Mouse (Mus musculus) liver, embryonic 15.5 days (tissue): ENCODE measurements around the gene Adamtsl1. TPM values are rescaled to one million over a fixed set of nuclear protein-coding genes. Genes with fewer than 3 reads are reported as not detected.

Experiments used
- ATAC-seq: fragments of 200-750 bp; cut with Nextera tagmentation; 2 replicates; pipeline ENCODE4 v1.8.0; 2017; ENCODE audit warnings: moderate number of reproducible peaks, mild to moderate bottlenecking, moderate library complexity; ENCODE audit not compliant: insufficient read depth
- H3K27ac ChIP-seq: fragments of 300-500 bp; sonication (generic); replicated peaks from 2 replicates; pipeline ENCODE4 v1.5.1; 2015; ENCODE audit warnings: mild to moderate bottlenecking, inconsistent platforms
- H3K27me3 ChIP-seq: fragments of 300-500 bp; sonication (generic); 2 replicates; pipeline ENCODE4 v1.6.1; 2015; ENCODE audit warnings: mild to moderate bottlenecking, inconsistent platforms
- H3K36me3 ChIP-seq: fragments of 300-500 bp; sonication (generic); replicated peaks from 2 replicates; pipeline ENCODE4 v1.6.1; 2015; ENCODE audit warnings: moderate library complexity, mild to moderate bottlenecking, inconsistent platforms
- H3K4me1 ChIP-seq: fragments of 300-500 bp; sonication (generic); replicated peaks from 2 replicates; pipeline ENCODE4 v1.6.1; 2015; ENCODE audit warnings: inconsistent platforms
- H3K4me2 ChIP-seq: fragments of 300-500 bp; sonication (generic); 2 replicates; pipeline ENCODE4 v1.6.1; 2015; ENCODE audit warnings: moderate library complexity, mild to moderate bottlenecking, inconsistent platforms
- H3K4me3 ChIP-seq: fragments of 300-500 bp; sonication (generic); replicated peaks from 2 replicates; pipeline ENCODE4 v1.5.1; 2015; ENCODE audit warnings: mild to moderate bottlenecking, inconsistent platforms
- H3K9ac ChIP-seq: fragments of 300-500 bp; sonication (generic); 2 replicates; pipeline ENCODE4 v1.6.1; 2015; ENCODE audit warnings: moderate library complexity, mild to moderate bottlenecking, inconsistent platforms
- H3K9me3 ChIP-seq: fragments of 300-500 bp; sonication (generic); replicated peaks from 2 replicates; pipeline ENCODE4 v1.6.1; 2016; ENCODE audit warnings: inconsistent platforms
- WGBS: fragments of 180-500 bp; shearing (Covaris S2); methylation state at CpG from one replicate; pipeline ENCODE4 v1.1.7; 2015; ENCODE audit warnings: mixed read lengths; ENCODE audit not compliant: insufficient replicate concordance; 5-methylcytosine and 5-hydroxymethylcytosine counted together
- polyA plus RNA-seq: library from polyadenylated mRNA; unstranded; fragments of >200 nt; fragmentation: Nextera tagmentation; extraction: Ambion mirVana; gene quantifications from 2 replicates; pipeline ENCODE4 v1.2.1, GENCODE M21; 2015

The Adamtsl1 gene
- polyA plus RNA-seq, 1 experiment from 2014 or later = 0.47 TPM

DNA sequence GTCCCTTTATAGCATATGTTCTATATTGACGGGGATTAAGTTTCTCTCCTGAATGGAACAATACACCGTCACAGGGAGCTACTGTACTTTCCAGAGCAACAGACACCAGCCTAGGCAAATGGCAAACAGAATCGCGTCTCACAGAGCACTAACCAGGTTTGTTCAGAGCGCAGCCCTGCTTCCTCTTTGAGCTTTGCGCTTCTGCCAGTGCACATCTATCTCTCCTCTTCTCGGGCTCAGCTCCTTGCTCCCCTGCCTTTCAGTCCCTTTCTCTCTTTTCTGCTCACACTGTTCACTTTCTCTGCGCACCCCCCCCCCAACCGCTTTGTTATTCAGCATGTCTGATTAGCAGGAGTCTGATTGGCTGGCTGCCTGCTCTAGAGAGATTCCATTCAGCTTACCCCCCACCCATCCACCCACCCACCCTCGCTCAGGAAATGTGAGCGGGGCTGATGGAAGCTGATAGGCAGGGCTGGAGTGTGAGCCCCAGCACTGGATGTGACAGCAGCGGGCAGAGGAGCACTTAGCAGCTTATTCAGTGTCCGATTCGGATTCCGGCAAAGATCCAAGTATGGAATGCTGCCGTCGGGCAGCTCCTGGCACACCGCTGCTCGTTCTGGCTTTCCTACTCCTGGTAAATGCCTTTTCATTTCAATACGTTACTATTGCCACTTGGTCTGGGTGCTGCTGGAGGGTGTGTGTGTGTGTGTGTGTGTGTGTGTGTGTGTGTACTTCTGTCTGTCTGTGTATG, 539.7 kb downstream of the Adamtsl1 start:
- Histone ChIP-seq H3K9me3 (no peaks in the 10 kb centered on the region), H3K4me3 (peak overlapping the region; percentile 22), H3K27me3 (no peaks in the 10 kb centered on the region), H3K27ac (no peak overlapping the region), H3K9ac (no peak overlapping the region), H3K4me2 (peak overlapping the region; percentile 56), H3K4me1 (no peaks in the 10 kb centered on the region), H3K36me3 (no peaks in the 10 kb centered on the region)
- 1% methylated on average over 20 of the region's 20 CpGs for WGBS
- no peak for ATAC-seq

DNA sequence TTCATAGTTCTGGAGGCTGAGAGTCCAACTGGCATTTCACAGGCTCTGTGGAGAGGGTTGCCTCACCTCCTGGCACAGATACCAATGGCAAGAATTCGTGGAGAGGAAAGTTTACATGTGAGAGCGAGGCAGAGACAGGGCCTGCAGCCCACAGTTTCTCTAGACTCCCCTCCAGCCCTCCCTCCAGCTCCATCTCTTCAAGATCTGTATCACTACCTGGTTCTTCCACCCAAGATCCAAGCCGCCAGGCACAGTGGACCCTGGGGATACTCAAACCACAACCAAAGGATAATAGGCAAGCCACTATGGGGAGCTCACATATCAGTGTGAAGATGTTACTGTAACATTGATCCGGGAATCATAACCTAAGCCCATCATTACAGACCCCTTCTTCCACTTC, 546.6 kb downstream of the Adamtsl1 start:
- 59% methylated on average over 4 of the region's 4 CpGs for WGBS
- H3K9me3 ChIP-seq = no peaks in the 10 kb centered on the region
- no peak for ATAC-seq

DNA sequence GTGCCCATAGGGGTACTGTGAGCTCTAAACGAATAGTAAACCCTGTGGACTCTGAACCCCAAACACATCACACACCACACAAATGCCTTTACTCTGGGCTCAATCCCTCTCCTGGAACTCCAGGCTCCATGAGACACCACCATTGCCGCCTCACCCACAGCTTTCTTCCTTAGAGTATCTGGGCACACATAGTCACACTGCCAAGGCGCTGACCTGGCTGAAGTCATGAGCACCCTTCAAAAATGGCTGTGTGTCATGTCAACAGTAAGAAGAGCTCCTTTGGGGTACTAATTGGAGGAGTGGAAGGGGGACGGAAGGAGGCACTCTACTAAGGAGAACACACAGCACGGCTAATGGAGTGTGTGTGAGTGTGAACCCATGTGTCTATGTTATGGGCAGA, 554.4 kb downstream of the Adamtsl1 start:
- no peaks in the 10 kb centered on the region for H3K36me3 ChIP-seq
- H3K4me2 ChIP-seq = no peak overlapping the region
- no peak overlapping the region for H3K4me3 ChIP-seq
- no peaks in the 10 kb centered on the region for H3K27me3 ChIP-seq
- H3K4me1 ChIP-seq = no peaks in the 10 kb centered on the region
- H3K9me3 ChIP-seq = no peaks in the 10 kb centered on the region
- ATAC-seq = no peak
- H3K9ac ChIP-seq = no peak overlapping the region
- 61% methylated on average over 5 of the region's 5 CpGs for WGBS
- H3K27ac ChIP-seq = no peak overlapping the region

More for the DNA sequence above, 546.6 kb downstream of the Adamtsl1 start:
- no peak overlapping the region for H3K4me2 ChIP-seq
- H3K27ac ChIP-seq = no peak overlapping the region
- H3K4me3 ChIP-seq = no peak overlapping the region
- no peaks in the 10 kb centered on the region for H3K27me3 ChIP-seq
- no peaks in the 10 kb centered on the region for H3K4me1 ChIP-seq
- no peaks in the 10 kb centered on the region for H3K36me3 ChIP-seq
- no peak overlapping the region for H3K9ac ChIP-seq

DNA sequence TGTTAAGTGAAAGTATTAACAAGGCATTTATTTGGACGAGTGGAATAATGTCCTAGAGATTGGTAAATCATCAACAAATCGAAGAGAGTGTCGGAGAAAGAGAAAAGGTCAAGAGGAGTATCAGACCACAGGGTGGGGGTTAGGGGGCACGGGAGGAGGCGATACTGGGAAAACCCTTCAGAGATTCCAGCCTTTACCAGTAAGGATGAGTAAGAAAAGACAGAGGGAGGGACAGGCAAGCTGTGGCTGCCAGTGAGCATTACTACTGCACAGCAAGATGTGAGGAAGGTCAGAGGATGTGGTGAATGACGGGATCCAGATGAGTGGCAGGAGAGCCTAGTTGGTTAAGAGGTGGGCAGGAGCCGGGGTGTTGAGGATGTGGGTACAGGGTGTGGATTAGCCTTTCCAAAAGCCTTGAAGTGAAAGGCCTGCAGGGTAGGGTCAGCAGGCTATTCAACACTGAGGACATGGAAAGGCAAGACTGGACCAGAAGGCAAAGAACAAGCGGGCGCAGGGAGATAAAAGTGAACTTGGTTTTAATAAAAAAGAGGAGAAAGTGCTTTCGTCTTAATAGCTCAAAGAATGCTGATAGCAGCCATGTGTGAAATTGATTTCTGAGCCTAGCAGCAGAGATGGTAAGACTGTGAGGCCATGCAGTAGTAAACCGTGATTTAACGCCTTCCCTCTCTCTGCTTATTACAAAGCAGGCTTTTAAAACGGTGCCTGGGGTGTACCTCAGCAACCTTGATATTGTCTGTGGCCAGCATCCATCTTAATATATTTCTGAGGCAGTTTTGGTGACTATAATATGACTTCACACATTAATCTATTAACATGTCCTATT, 555.1 kb downstream of the Adamtsl1 start:
- no peaks in the 10 kb centered on the region for H3K9me3 ChIP-seq
- H3K27ac ChIP-seq = no peak overlapping the region
- no peak for ATAC-seq
- H3K9ac ChIP-seq = no peak overlapping the region
- WGBS = 60% methylated on average over 13 of the region's 13 CpGs
- H3K4me1 ChIP-seq = no peaks in the 10 kb centered on the region
- no peak overlapping the region for H3K4me3 ChIP-seq
- no peaks in the 10 kb centered on the region for H3K36me3 ChIP-seq
- no peaks in the 10 kb centered on the region for H3K27me3 ChIP-seq
- H3K4me2 ChIP-seq = no peak overlapping the region

DNA sequence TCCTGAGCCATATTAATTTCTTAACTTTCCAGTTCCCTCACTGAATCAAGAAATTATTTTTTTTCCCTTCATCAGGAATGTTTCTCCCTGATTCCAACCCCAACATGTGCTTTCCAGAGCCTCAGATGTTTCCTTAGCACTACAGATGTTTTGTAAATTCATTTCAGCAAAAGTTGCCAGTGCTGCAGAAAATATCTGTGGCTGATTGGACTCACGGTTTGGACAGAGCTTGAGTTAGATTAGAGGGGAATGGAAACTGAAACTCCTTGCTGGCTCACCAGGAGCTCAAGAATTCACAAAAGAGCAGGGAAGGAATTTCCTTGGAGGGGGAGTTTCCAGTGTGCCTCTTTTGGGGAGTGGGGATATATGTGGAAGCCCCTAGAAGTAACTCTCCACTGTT, 560.9 kb downstream of the Adamtsl1 start:
- Histone ChIP-seq H3K27ac (no peak overlapping the region), H3K9ac (no peak overlapping the region), H3K36me3 (no peaks in the 10 kb centered on the region), H3K9me3 (no peaks in the 10 kb centered on the region), H3K4me1 (no peaks in the 10 kb centered on the region), H3K27me3 (no peaks in the 10 kb centered on the region), H3K4me2 (no peak overlapping the region), H3K4me3 (no peak overlapping the region)
- no peak for ATAC-seq
- 23% methylated on average over 1 of the region's 1 CpGs for WGBS

DNA sequence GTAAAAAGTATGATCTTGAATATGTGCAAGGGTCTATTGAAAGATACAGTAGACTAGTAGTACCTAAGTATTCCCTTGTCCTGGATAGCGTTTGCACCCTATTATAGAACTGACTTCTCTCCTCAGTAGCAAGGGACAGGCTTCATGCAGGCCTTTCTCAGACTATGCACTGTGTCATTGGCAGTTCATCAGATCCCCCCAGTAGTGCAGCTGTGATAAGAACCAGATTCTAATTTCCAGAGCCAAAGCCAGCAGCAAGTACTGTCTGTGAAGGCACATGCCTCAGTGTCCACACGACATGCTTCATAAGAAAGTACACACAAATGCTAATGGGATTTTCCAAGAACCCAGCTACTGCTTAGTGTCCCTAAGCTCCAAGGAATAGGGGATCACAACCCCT, 563.4 kb downstream of the Adamtsl1 start:
- no peaks in the 10 kb centered on the region for H3K36me3 ChIP-seq
- no peaks in the 10 kb centered on the region for H3K4me1 ChIP-seq
- no peak overlapping the region for H3K27ac ChIP-seq
- ATAC-seq = no peak
- WGBS = 72% methylated on average over 2 of the region's 2 CpGs
- no peak overlapping the region for H3K9ac ChIP-seq
- no peaks in the 10 kb centered on the region for H3K9me3 ChIP-seq
- H3K4me2 ChIP-seq = no peak overlapping the region
- H3K27me3 ChIP-seq = no peaks in the 10 kb centered on the region
- no peak overlapping the region for H3K4me3 ChIP-seq

DNA sequence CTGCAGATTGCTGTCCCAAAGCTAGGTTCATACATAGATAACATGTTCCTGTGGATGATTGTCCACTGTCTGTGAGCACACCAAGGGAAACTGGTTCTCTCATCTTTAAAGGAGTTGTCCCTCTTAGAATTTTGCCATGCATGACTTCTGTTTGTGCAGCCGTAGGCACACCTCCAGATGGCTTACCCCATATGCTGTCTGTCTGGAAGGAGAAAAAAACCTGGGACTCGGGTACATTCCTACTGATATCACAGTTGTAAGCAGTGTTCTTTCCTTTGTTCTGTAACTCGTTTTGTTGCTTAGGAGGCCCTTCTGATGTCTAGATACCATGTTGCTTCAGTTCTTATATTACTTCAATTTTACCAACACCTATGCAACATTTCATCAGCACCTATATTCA, 563.9 kb downstream of the Adamtsl1 start:
- Histone ChIP-seq H3K4me1 (no peaks in the 10 kb centered on the region), H3K9me3 (no peaks in the 10 kb centered on the region), H3K4me3 (no peak overlapping the region), H3K27me3 (no peaks in the 10 kb centered on the region), H3K36me3 (no peaks in the 10 kb centered on the region), H3K9ac (no peak overlapping the region), H3K4me2 (no peak overlapping the region), H3K27ac (no peak overlapping the region)
- ATAC-seq = no peak
- WGBS = 40% methylated on average over 3 of the region's 3 CpGs

DNA sequence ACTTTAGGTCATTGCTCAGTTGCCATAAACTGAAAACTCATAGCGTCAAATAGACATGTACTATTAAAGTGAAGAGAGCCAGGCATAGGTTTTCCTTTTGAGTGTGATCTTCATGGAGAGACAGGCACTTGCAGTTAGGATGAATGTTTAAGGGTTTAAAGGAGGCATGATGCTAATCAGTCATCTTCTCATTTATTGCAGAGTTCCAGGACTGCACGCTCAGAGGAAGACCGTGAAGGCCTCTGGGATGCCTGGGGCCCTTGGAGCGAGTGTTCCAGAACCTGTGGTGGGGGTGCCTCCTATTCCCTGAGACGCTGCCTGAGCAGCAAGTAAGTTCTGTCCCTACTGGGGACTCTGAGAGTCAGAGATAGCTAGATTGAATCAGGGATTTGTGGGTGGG, 573.5 kb downstream of the Adamtsl1 start:
- Histone ChIP-seq H3K36me3 (no peaks in the 10 kb centered on the region), H3K4me1 (no peaks in the 10 kb centered on the region), H3K27ac (no peak overlapping the region), H3K4me2 (no peak overlapping the region), H3K9ac (no peak overlapping the region), H3K27me3 (no peaks in the 10 kb centered on the region), H3K9me3 (no peaks in the 10 kb centered on the region), H3K4me3 (no peak overlapping the region)
- 64% methylated on average over 5 of the region's 5 CpGs for WGBS
- ATAC-seq = no peak

DNA sequence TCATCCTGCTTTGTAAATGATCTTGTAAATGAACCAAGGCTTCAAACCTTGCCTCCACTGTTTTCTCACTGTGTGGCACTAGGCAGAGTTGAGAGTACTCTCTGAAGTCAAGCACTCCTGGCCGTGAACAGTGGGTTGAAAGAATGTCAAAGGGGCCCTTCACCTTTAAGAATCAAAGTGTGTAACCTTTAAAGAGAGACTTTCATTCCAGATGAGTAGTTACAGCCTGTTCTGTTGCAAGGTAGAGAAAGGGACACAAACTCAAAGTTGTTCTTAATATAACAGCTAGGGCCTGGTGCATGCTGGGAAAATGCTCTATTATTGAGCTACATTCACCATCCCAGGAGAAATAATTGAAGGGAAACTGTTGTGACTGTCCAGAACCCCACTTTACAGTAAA, 589.2 kb downstream of the Adamtsl1 start:
- 48% methylated on average over 1 of the region's 1 CpGs for WGBS
- ATAC-seq = no peak
- no peak overlapping the region for H3K4me3 ChIP-seq
- H3K9ac ChIP-seq = no peak overlapping the region
- H3K4me1 ChIP-seq = no peaks in the 10 kb centered on the region
- no peaks in the 10 kb centered on the region for H3K27me3 ChIP-seq
- H3K36me3 ChIP-seq = no peaks in the 10 kb centered on the region
- H3K27ac ChIP-seq = no peak overlapping the region
- H3K4me2 ChIP-seq = no peak overlapping the region
- H3K9me3 ChIP-seq = no peaks in the 10 kb centered on the region

DNA sequence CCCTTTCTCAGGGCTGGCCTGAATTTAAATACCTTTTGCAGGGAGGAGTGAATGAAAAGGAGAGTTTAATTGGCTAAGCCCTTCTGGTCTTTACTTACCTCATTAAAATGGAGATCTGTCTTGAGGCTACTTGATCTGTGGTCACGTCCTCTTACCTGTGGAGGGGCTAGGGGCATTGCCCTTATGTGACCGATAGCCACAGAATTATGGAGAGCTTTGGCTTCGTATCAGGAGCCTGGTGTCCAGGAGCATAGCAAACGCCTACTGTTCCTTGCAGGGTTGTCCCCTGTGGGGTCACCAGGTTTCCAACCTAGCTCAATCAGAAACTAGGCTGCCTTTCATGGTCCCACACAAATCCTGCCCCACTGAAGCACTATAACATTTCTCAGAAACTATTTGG, 594.4 kb downstream of the Adamtsl1 start:
- H3K27ac ChIP-seq = no peak overlapping the region
- ATAC-seq = no peak
- 61% methylated on average over 4 of the region's 4 CpGs for WGBS

DNA sequence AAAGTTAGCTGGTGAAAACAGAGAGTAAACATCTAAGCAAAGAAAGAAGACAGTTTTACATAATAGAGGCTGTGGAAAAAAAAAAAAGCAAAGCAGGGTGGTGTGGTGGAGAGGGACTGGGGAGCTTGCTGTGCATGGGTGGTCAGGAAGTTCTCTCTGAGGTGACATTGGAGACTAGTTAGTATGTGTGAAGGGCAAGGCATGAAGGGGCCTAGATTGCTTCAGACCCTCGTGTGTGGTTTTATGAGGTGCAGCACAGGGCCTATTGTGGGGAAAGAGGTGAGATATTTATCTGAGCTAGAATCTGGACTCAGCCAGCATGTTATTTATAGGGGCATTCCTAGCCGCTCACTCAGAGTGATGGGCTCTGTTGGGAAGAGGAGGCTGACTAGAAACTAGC, 605.1 kb downstream of the Adamtsl1 start:
- ATAC-seq = no peak
- H3K27me3 ChIP-seq = no peaks in the 10 kb centered on the region
- 32% methylated on average over 2 of the region's 2 CpGs for WGBS
- no peak overlapping the region for H3K4me3 ChIP-seq
- H3K4me1 ChIP-seq = no peaks in the 10 kb centered on the region
- no peak overlapping the region for H3K27ac ChIP-seq
- no peaks in the 10 kb centered on the region for H3K36me3 ChIP-seq
- H3K4me2 ChIP-seq = no peak overlapping the region
- no peak overlapping the region for H3K9ac ChIP-seq
- no peaks in the 10 kb centered on the region for H3K9me3 ChIP-seq

More for the DNA sequence above, 594.4 kb downstream of the Adamtsl1 start:
- Histone ChIP-seq H3K9me3 (no peaks in the 10 kb centered on the region), H3K4me2 (no peak overlapping the region), H3K36me3 (no peaks in the 10 kb centered on the region), H3K4me3 (no peak overlapping the region), H3K4me1 (no peaks in the 10 kb centered on the region), H3K27me3 (no peaks in the 10 kb centered on the region), H3K9ac (no peak overlapping the region)
